Mouse (Mus musculus) kidney, adult 2 months (tissue): ENCODE results near the gene Mapk7.

Experiments
- CTCF ChIP-seq: fragments of 200-500 bp; conservative IDR thresholded peaks from 2 replicates; pipeline ENCODE4 v1.5.1; 2011; ENCODE audit warnings: low read depth, mild to moderate bottlenecking, control low read depth, low read length, moderate library complexity, mixed read lengths; ENCODE audit not compliant: insufficient read depth, insufficient read length
- POLR2A ChIP-seq: fragments of 200-500 bp; IDR thresholded peaks from one replicate; pipeline ENCODE4 v1.6.1; 2011; ENCODE audit warnings: low read depth, low read length, control low read depth

DNA sequence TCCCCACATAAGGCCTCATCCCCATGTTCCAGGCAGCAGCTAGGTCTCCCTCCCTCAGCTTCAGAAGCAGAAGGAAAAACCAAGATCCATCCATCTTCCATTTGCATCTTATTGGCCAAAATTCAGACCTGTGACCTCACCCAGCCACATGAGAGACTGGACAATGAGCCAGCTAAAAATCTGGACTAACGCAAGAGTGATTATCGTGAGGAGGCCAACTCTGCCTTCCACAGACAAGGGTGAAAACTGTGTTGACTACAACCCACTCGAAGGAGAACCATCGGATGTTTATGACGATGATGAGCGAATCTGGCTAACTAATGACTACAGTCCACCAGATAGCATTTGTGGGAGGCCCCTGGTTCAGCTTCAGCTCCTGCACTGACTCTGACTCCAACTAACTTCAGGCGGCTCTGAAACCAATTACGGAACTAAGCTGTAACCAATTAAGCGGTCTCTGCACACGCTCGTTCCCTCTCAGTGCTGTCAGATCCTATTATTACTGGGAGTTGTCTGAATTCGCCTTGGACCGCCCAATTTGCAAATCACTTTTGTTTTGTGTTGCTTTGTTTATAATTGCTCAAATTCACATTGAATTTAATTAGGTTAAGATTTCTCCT, 10.9 kb downstream of the Mapk7 start:
- no peak for TF ChIP-seq CTCF
- TF ChIP-seq POLR2A = no peak
